Mouse (Mus musculus) heart, postnatal 0 days (tissue): ENCODE measurements at regions not wholly inside any gene's neighbourhood (a gene's known extent, or its start where the extent isn't known, plus 50 kb on each side); places are given as distances from the start of the nearest gene placed in this dataset.

Experiments used
- CTCF ChIP-seq: IDR thresholded peaks from 2 replicates; pipeline ENCODE4 v1.5.1; 2016; ENCODE audit warnings: antibody characterized with exemption, control low read depth, low read depth
- EP300 ChIP-seq: IDR thresholded peaks from 2 replicates; pipeline ENCODE4 v1.6.1; 2016; ENCODE audit warnings: antibody characterized with exemption, low read depth

DNA sequence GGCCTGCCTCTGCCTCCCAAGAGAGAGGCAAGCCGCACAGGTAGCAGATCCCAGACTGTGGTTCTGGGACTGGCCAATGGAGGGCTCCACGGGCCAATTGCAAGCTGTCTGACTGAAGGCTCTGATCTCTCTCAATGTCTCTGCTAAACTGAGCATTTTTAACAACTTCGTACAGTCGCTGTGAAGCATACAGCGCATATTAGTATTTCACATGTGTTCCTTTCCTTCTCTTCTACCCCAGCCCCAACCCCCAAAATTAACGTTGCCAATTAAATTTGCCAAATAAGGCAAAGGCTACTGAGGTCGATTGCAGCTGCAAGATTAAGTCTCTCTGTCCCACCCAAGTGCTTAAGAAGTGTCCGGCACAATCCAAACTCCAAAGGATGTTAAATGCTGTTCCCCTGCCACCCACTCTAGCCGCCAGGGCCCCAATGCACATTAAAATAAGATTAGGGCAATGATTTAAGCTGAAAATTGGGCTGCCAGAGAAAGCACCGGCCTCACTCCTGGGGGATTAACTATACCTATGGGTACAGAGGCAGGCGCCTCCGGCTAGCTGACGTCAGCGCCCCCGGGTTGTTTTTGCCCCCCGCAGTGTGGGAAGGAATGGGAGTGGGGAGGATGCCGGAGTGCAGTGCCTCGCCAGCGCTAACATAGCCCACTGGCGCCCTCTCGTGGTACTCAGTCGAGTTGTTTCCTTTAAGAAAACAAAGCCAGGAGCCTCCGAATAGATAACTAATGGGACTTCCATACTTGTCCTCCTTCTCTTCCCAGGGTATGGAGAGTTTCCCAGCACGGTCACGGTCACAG lies 81.3 kb downstream of the Gm21962 start:
- TF ChIP-seq EP300: peak; percentile 28; the same call in 1 of the 2 replicates
- TF ChIP-seq CTCF: peak; percentile 73
